Mouse (Mus musculus): ENCODE results near the gene Dock1.

DNA sequence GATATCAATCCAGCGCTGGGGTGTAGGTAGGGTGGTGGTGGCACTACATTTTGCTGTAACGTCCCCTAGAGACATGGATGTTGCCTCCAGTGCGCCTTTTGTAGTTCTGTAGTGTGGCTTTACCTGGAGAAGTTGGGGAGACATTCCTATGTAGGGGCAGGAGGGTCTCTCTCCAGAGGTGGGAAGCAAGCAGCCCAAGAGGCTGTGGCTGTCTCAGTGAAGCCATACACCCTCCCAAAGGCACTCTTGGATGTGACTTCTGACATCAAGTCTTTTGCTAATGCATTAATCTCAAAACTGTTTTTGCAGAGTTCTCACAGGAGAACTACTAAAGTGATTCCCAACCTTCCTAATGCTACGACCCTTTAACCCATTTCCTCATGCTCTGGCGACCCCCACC is 2.7 kb downstream of the Dock1 start:
- TF ChIP-seq POLR2A (IDR thresholded peaks at IDR 0.05; ENCODE audit: insufficient read depth, low read length) = no peak
- no peak for TF ChIP-seq CTCF (IDR thresholded peaks at IDR 0.05; ENCODE audit: low read depth, low read length)
